Mouse (Mus musculus) brain, embryonic 14.5 days (tissue): Measurements from ENCODE around the gene Gm20449.

Experiments used
- CTCF ChIP-seq: fragments of 200-500 bp; IDR thresholded peaks from 2 replicates; pipeline ENCODE4 v1.5.1; 2012; ENCODE audit warnings: inconsistent platforms, mild to moderate bottlenecking, moderate library complexity, borderline replicate concordance; ENCODE audit not compliant: insufficient read depth, insufficient read length; ENCODE audit errors: extremely low read depth
- POLR2A ChIP-seq: fragments of 200-500 bp; IDR thresholded peaks from 2 replicates; pipeline ENCODE4 v1.6.1; 2012; ENCODE audit warnings: mild to moderate bottlenecking, inconsistent platforms, borderline replicate concordance; ENCODE audit not compliant: poor library complexity, insufficient read depth, insufficient read length, severe bottlenecking; ENCODE audit errors: extremely low read depth

- TF ChIP-seq CTCF: no peak
- TF ChIP-seq POLR2A: no peak
Observed at GRCm38 (mm10) chr7:41499389-41500049, at the start of gene Gm20449, which contains the start of gene AW146154.
